13 mouse cellular contexts compared by ENCODE assay signal in the genomic region with DNA sequence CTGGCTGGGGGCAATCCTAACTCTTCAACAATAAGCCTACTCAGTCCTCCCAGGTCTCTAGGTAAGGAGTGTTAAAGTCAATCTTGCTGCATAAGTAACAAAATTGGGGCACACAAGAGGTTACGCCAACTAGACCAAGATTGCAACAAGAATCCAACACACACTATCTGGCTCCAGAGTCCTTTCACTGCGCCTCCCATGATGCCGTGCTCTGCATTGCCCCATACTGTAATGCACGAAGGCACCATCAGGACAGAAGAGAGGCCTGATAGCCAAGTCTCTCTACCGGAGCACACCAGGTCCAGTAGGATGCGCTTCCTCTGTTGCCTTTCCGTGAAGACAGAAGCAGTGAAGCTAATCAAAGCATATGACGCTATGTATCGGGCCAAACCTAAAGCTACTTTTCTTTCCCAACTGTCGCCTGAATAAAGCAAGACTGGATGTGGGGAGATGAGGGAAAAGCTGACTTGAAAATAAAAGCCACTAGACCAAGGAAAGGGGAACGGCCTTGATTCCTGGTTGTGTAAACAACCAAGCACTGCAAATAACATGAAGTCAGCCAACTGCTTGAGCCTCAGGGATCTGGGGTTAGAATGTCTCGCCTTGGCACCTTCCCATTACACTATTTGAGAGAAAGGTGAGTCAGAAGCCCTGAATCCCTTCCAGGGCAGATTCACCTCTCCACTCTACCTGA. TPM values are rescaled to one million over a fixed set of nuclear protein-coding genes. Genes with fewer than 3 reads are reported as not detected.
A peak's percentile ranks its signal among the peaks of the same experiment; 100 is the strongest.
DNase-seq lines count a peak whose midpoint lies in the region; ATAC-seq and TF ChIP-seq lines count a peak whose summit lies in the region.
"Had no signal": no experiment of that assay in that cellular context is flagged by ENCODE, and none has a peak within 500 bp of the region (broad histone marks: within the 10 kb centered on the region; RNA-seq: fewer than 3 reads in every experiment).

No protein-coding gene starts in this region.

- no peaks in the 10 kb centered on the region for H3K9me3 ChIP-seq in lung, embryonic 16.5 days (ENCODE audit: control insufficient read depth, low read length)
- no peaks in the 10 kb centered on the region for H3K9me3 ChIP-seq in intestine, embryonic 16.5 days (ENCODE audit: control insufficient read depth, low read length)
- H3K9me3 ChIP-seq: heart, embryonic 12.5 days had no signal

- H3K36me3 ChIP-seq in lung, embryonic 16.5 days (ENCODE audit: control insufficient read depth, insufficient read depth, low read length) = peaks cover 28% of the 10 kb centered on the region
- peaks cover 22% of the 10 kb centered on the region for H3K36me3 ChIP-seq in intestine, embryonic 16.5 days (ENCODE audit: control insufficient read depth, insufficient read depth, low read length)
- peaks cover 23% of the 10 kb centered on the region for H3K36me3 ChIP-seq in small intestine, adult 2 months (ENCODE audit: control insufficient read depth, insufficient read depth, low read length)

- no peak; the same call in none of the 2 replicates for ATAC-seq in lung, embryonic 16.5 days (ENCODE audit: low read depth)
- ATAC-seq in intestine, embryonic 16.5 days = peak; percentile 9

- peak overlapping the region; percentile 83 for H3K27ac ChIP-seq in lung, embryonic 16.5 days (ENCODE audit: low read length)
- peak overlapping the region; percentile 95 for H3K27ac ChIP-seq in intestine, embryonic 16.5 days (ENCODE audit: low read length)
- H3K27ac ChIP-seq in small intestine, adult 2 months (ENCODE audit: insufficient read depth, low read depth, low read length) = peak overlapping the region; percentile 98

- intact Hi-C loops in heart, postnatal 25 days (cut with DNase I) = no loop called here

- peaks cover 52% of the 10 kb centered on the region for H3K4me1 ChIP-seq in lung, embryonic 16.5 days (replicated peaks; ENCODE audit: control insufficient read depth, insufficient read depth, low read length)
- H3K4me1 ChIP-seq in lung, adult 2 months (ENCODE audit: control insufficient read depth, insufficient read depth, low read length) = peaks cover 13% of the 10 kb centered on the region
- H3K4me1 ChIP-seq in intestine, embryonic 16.5 days (ENCODE audit: control insufficient read depth, insufficient read depth, low read length) = peaks cover 42% of the 10 kb centered on the region
- H3K4me1 ChIP-seq in small intestine, adult 2 months (ENCODE audit: control insufficient read depth, insufficient read depth, insufficient read length, low read length) = peaks cover 44% of the 10 kb centered on the region

- no peak for TF ChIP-seq CTCF in lung, adult 2 months (IDR thresholded peaks at IDR 0.05; ENCODE audit: insufficient read depth, low read length)
- no peak for TF ChIP-seq CTCF in small intestine, adult 2 months (IDR thresholded peaks at IDR 0.05; ENCODE audit: extremely low read depth, insufficient read length, insufficient replicate concordance, low read depth, low read length)

- H3K4me3 ChIP-seq in lung, embryonic 16.5 days (ENCODE audit: low read length) = no peak overlapping the region
- no peak overlapping the region for H3K4me3 ChIP-seq in lung, adult 2 months (replicated peaks; ENCODE audit: extremely low read depth, low read depth, low read length)
- no peak overlapping the region for H3K4me3 ChIP-seq in intestine, embryonic 16.5 days (ENCODE audit: low read length)
- H3K4me3 ChIP-seq in small intestine, adult 2 months (ENCODE audit: low read depth, low read length) = no peak overlapping the region
- H3K4me3 ChIP-seq: heart, embryonic 12.5 days had no signal

- H3K4me2 ChIP-seq in lung, embryonic 16.5 days (ENCODE audit: low read depth, low read length) = no peak overlapping the region
- H3K4me2 ChIP-seq in intestine, embryonic 16.5 days (ENCODE audit: low read depth, low read length) = no peak overlapping the region

- 70% methylated on average over 12 of the region's 12 CpGs for WGBS in lung, embryonic 16.5 days
- 69% methylated on average over 12 of the region's 12 CpGs for whole genome bisulfite sequencing in lung, adult 2 months
- 75% methylated on average over 12 of the region's 12 CpGs for WGBS in intestine, embryonic 16.5 days
- 40% methylated on average over 12 of the region's 12 CpGs for WGBS in small intestine, adult 2 months

- H3K27me3 ChIP-seq in lung, embryonic 16.5 days (ENCODE audit: control insufficient read depth, insufficient read depth, low read depth, low read length) = no peaks in the 10 kb centered on the region
- no peaks in the 10 kb centered on the region for H3K27me3 ChIP-seq in intestine, embryonic 16.5 days (replicated peaks; ENCODE audit: control insufficient read depth, insufficient read depth, low read length)
- H3K27me3 ChIP-seq in small intestine, adult 2 months (ENCODE audit: control insufficient read depth, insufficient read depth, low read length) = no peaks in the 10 kb centered on the region
- H3K27me3 ChIP-seq: heart, embryonic 12.5 days had no signal

- peak; percentile 87 for DNase-seq in heart, adult 11 months
- no peak for DNase-seq in heart, postnatal 25 days (ENCODE audit: low spot score)
- DNase-seq in lung, adult 2 months = no peak
- no peak for DNase-seq in frontal cortex, postnatal 25 days (ENCODE audit: low spot score in 2 of 2)
- DNase-seq in right cerebral cortex, postnatal 4 days = no peak
- DNase-seq: thymus, adult 18-20 months had no signal

- no peak for TF ChIP-seq POLR2A in lung, adult 2 months (IDR thresholded peaks at IDR 0.05; ENCODE audit: borderline replicate concordance, extremely low read depth, low read depth, low read length)
- TF ChIP-seq POLR2A in small intestine, adult 2 months (IDR thresholded peaks at IDR 0.05; ENCODE audit: low read depth, low read length) = no peak

- no peak overlapping the region for H3K9ac ChIP-seq in lung, embryonic 16.5 days (ENCODE audit: low read length)
- no peak overlapping the region for H3K9ac ChIP-seq in intestine, embryonic 16.5 days (ENCODE audit: low read depth, low read length)
- H3K9ac ChIP-seq: heart, embryonic 12.5 days; liver, embryonic 14.5 days had no signal

RNA-seq across cellular contexts. Expression of a gene that starts 13.6 kb away (rescaled TPM):
- total RNA-seq in heart, postnatal 25 days (2021) = 1 to 10 TPM; 6.8 to 8.1 TPM
- 16.0 and 16.5 TPM in 2 replicates for polyA plus RNA-seq in lung, embryonic 16.5 days (2015; fragmentation: Nextera tagmentation; extraction: Ambion mirVana)
- 10.3 and 13.8 TPM in 2 replicates for polyA plus RNA-seq in lung, adult 2 months (2012; rRNA removed)
- polyA plus RNA-seq in intestine, embryonic 16.5 days (2015; fragmentation: Nextera tagmentation; extraction: Ambion mirVana) = 9.9 and 11.1 TPM in 2 replicates
- 7.1 and 11.1 TPM in 2 replicates for polyA plus RNA-seq in small intestine, adult 2 months (2012; rRNA removed)

RNA-seq across cellular contexts. Expression of a gene that starts 27.1 kb away (rescaled TPM):
- 1 to 10 TPM; 7.4 to 8.3 TPM for total RNA-seq in heart, postnatal 25 days (2021)
- polyA plus RNA-seq in lung, embryonic 16.5 days (2015; fragmentation: Nextera tagmentation; extraction: Ambion mirVana) = 0.79 and 0.88 TPM in 2 replicates
- polyA plus RNA-seq in lung, adult 2 months (2012; rRNA removed) = 22.2 and 35.3 TPM in 2 replicates
- 0.97 and 1.0 TPM in 2 replicates for polyA plus RNA-seq in intestine, embryonic 16.5 days (2015; fragmentation: Nextera tagmentation; extraction: Ambion mirVana)
- polyA plus RNA-seq in small intestine, adult 2 months (2012; rRNA removed) = 2.7 and 3.5 TPM in 2 replicates

RNA-seq across cellular contexts. Expression of a gene that starts 57.9 kb away (rescaled TPM):
- total RNA-seq in heart, postnatal 25 days (2021) = 1 to 10 TPM; 5.6 to 6.1 TPM
- polyA plus RNA-seq in lung, embryonic 16.5 days (2015; fragmentation: Nextera tagmentation; extraction: Ambion mirVana) = 31.1 and 33.6 TPM in 2 replicates
- polyA plus RNA-seq in lung, adult 2 months (2012; rRNA removed) = 1.4 and 2.8 TPM in 2 replicates
- polyA plus RNA-seq in intestine, embryonic 16.5 days (2015; fragmentation: Nextera tagmentation; extraction: Ambion mirVana) = 16.2 and 16.3 TPM in 2 replicates
- 0.17 and 0.33 TPM in 2 replicates for polyA plus RNA-seq in small intestine, adult 2 months (2012; rRNA removed)

RNA-seq across cellular contexts. Expression of a gene that starts 60.0 kb away (rescaled TPM):
- total RNA-seq in heart, postnatal 25 days (2021) = not detected
- not detected in 2 replicates for polyA plus RNA-seq in lung, embryonic 16.5 days (2015; fragmentation: Nextera tagmentation; extraction: Ambion mirVana)
- not detected in 2 replicates for polyA plus RNA-seq in lung, adult 2 months (2012; rRNA removed)
- polyA plus RNA-seq in intestine, embryonic 16.5 days (2015; fragmentation: Nextera tagmentation; extraction: Ambion mirVana) = not detected in 2 replicates
- not detected in 2 replicates for polyA plus RNA-seq in small intestine, adult 2 months (2012; rRNA removed)
- total RNA-seq: layer of hippocampus, adult 18-20 months had no signal
- polyA plus RNA-seq: CD4-positive, CD25-positive, alpha-beta regulatory T cell, adult 4 months; heart, embryonic 12.5 days; liver, embryonic 14.5 days had no signal
